Mouse (Mus musculus): ENCODE results near the gene Fndc9.

Gene Fndc9

GRCm38 (mm10) chr11:46282612-46283011, 47.3 kb downstream of the Fndc9 start:
- DNase-seq = no peak

- no peak for DNase-seq
Observed at GRCm38 (mm10) chr11:46283800-46284199, 48.5 kb downstream of the Fndc9 start.

GRCm38 (mm10) chr11:46286803-46287202, 51.5 kb downstream of the Fndc9 start:
- DNase-seq = no peak

- DNase-seq = no peak
Observed at GRCm38 (mm10) chr11:46288091-46288490, 52.8 kb downstream of the Fndc9 start.

GRCm38 (mm10) chr11:46289022-46289421, 53.7 kb downstream of the Fndc9 start:
- no peak for DNase-seq
